Mouse (Mus musculus) v-Abl transformed pro-B cells (cell line): Measurements from ENCODE around the gene Actr1a.

Experiments
- in situ Hi-C, 2 experiments: fragments of 400-800 bp; cut with MboI; formaldehyde crosslinking; loops; one replicate each; pipeline ENCODE4 v1.15.1; 2025; ENCODE audit not compliant: unreplicated experiment in 2 of 2

The Actr1a gene

DNA sequence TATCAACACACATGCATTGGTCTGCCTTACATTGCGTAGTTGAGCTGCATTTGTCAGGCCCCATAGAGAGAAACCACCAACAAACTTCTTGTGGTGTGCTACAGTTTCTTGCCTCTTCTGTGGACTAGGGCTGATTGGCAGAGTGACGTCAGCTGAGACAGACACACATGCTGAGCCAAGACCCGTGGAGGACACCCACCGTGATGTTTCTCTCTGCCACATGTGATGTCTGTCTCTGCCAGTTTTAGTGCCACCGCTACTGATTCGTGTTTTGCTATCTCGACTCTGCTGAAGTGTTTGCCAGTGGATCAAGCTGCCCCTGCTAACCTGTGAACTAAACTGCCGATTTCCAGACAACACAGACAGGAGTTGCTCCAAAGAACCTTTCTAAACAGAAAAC lies 33.4 kb downstream of the Actr1a start:
- in situ Hi-C loops, result no loop called here

DNA sequence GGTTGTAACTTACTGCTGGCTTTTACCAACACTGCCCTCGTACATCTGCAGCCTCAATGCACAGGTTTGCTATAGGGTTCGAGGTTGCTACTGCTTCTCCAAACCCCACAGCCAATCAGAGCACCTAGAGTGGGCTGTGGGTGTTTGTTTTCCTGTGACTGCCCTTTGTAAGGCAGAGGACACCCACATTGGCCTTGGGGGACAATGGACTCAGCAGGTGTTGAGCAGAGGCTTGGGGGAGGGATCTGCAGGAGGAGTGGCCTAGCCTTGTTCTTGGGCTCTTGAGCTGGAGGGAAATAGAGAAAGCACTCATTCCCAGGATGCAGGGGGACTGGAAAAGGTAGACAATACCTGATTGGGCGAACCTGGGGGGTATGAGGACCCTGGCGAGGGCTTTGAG lies 37.2 kb downstream of the Actr1a start:
- in situ Hi-C loops, result no loop called here

DNA sequence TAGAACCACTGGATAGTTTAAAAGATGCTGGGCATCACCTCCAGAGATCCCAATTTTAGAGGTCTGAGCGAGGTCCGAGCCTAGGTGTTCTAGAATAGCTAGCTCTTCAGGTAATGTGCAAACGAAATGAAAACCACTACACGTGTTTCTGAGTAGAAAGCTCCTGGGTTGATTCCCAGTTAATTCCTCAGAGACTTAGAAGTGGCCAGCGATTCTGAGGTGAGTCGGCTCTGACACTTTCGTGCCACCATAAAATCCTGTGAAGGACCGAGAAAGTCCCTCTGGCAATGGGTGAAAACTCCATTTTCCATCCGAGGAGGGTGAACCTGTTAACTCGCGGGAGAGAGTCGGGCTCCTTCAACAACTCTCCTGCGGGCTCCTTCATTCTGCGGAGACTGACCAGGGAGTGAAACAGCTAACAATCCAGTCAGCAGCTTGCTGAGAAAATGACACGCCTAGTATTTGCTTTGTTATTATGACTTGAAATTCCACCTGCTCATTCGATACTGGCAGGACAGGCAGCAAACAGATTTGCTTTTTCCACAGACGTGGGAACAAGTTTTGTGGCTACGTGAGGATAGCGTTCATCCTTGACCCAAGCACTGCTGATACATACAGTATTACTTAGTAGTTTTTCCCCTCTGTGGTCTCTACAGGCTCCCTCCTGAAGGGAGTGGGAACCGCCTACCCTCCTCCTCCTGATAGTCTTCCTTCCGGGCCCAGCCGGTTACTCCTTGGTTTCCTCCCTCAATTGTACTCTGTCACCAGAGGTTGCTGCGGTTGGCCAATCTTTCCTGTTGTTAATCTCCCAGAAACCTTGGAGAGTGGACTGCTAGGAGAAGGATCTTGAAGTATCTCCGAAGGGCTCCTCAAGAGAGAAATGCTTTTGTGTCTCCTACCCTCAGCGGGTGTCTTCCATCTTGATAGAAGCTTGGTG lies 37.9 kb downstream of the Actr1a start:
- in situ Hi-C loops, result no loop called here

GRCm38 (mm10) chr19:46356701-46357138 lies 38.8 kb downstream of the Actr1a start:
- in situ Hi-C loops, result no loop called here

DNA sequence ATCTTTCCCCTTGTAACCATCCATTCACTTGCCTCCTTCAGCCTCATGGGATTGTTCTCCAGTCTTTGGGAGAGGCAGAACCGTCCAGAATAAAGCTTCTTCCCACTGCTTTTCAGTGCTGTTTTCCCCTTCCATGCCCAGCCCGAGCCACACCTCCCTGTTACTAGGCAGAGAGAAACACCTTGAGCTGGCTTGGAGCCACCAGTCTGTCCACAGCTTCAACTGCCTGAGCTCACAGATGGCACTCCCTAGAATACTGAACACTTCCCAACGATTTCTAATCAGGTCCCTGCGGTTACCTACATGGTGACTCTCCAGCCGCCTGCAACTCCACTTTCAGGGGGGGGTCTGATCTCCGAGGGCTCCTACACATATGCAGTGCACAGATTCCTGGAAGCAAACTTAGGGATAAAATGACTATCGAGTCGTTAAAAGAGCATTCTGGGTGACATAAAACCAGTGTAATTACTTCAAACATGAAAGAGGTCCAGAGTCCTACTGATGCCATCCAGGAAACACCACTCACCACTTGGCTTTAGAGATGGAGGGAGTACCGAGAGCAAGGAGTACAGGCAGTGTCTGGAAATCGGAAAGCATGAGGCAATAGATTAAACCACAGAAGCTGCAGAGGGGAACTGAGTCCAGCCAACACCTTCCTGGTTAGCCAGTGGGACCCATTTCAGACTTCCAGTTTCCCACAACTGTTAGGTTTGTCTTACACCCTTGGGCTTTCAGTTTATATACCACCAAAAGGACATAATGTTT lies 45.2 kb downstream of the Actr1a start, which contains the start of gene 2310034G01Rik:
2310034G01Rik (minus strand) TSS at position 135 of the 765 bp plus-strand sequence.
- in situ Hi-C loops, result no loop called here

DNA sequence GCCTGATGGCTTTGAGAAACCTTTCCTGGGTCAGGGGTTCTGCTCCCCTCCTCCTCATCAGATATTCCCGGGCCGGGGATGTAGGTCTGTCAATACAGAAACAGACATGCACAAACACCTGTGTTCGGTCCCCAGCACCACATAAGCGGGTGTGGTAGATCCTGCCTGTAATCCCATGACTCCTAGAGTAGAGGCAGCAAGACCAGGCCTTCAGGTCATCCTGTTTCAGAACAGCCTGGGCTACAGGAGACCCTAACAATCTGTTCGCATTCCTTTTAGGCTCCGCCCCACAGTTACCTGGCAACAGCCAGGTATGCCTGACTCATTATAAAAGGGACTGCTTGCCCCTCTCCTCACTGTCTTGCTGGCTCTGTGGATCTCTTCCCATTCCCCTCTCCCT lies 46.0 kb downstream of the Actr1a start:
- in situ Hi-C loops, result no loop called here

GRCm38 (mm10) chr19:46348761-46349458 lies 46.6 kb downstream of the Actr1a start:
- in situ Hi-C loops, result no loop called here

DNA sequence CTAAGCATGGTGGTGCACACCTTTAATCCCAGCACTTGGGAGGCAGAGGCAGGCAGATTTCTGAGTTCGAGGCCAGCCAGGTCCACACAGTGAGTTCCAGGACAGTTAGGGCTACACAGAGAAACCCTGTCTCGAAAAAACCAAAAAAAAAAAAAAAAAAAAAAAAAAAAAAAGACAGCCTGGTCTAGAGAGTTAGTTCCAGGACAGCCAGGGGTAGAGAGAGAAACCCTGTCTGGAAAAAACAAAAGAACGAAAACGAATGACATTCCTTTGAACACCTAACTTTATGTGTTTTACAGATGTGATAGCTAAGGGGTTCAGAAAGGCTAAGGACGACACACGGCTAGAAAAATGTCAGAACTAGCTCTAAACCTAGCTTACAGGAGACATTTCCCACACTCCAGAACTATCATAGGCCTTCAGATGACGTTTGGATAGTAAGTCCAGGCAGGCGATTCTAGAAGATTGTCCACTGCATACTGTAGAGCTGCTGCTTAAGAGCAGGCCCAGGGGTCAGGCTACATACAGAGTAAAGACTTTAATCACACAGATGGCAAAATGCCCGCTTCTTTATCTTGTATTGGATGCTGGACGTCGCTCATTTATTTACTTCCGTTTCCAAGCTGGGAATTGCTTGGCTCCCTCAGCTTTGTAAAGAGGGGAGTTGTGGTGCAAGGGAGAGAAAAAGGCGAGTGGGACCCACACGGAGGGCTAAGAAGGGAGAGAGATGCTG lies 47.4 kb downstream of the Actr1a start:
- in situ Hi-C loops, result no loop called here

DNA sequence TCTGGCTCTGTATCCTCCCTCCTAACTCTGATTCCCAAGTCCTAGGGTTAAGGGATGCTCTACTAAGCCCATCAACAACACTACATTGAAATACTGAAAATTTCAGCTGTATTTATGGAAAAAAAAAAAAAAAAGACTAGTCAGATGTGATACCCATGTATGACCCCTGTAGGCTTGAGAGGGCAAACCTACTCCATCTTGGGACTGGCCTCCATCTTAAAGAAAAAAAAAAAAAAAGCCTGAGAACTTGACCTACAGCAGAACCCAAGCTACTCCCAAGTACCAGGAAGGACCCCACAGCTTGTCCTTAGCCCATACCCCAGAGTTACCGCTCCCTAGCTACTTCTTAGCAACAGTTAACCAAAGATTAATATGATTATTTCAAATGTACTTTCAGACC lies 48.4 kb downstream of the Actr1a start:
- in situ Hi-C loops, result no loop called here

DNA sequence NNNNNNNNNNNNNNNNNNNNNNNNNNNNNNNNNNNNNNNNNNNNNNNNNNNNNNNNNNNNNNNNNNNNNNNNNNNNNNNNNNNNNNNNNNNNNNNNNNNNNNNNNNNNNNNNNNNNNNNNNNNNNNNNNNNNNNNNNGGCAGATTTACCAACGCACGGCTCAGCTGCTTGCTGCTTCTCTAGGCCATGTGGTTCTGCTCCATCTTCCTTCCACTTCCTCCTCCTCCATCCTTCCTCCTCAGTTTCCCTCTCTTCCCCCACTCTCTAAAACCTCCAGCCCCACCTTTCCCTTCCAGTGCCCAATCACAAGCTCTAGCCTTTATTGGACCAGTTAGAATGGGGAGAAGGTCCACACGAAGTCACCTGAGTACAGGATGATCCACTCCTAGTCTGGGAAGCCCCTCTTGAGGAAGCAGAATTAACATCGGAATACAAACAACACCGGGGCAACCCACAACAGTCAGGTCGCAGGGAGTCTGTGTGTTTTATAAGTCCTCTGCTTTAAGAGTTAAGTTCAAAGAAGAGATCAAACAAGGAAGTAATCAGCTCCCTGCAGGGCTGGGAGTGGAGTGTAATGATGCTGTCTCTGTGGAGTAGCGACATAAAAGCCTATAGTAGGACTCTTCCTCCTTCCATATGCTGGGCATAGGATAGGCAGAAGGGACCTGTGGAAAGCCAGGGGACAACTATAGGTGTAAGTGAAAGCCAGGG lies 50.7 kb downstream of the Actr1a start:
- in situ Hi-C loops, result no loop called here

DNA sequence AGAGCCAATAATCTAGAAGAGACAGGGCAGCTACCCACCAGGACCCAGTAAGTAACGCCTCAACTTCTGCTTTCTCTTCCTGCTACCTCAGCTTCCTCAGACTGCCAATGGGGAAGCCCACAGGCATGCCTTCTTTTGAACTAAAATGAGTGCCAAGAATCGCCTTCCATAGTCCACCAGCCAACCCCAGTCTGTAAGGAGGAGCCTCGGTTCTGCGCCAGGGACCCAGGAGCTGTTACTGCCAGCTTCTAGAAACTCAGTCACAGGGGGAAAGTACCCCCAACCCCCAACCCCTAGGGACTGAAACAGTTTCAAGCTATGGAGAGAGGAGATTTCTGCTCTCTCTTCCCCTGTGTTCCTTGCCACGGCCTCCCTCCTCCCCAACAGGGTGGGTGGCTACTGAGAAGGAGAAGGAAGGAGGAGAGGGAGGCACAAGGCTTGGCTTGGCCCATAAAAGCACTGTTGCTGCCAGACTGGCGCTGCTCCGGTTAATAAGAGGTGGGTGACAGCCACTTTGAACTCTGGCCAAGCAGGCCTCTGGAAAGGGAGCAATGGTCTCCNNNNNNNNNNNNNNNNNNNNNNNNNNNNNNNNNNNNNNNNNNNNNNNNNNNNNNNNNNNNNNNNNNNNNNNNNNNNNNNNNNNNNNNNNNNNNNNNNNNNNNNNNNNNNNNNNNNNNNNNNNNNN lies 56.1 kb downstream of the Actr1a start:
- in situ Hi-C loops, result loop anchor here in 1 of 2 experiments (10.0 kb wide), 1 partner anchor 105 kb away; no protein-coding TSS in a partner anchor

- in situ Hi-C loops, result loop anchor here in 1 of 2 experiments (10.0 kb wide), 1 partner anchor 106 kb away; no protein-coding TSS in a partner anchor
Observed at GRCm38 (mm10) chr19:46338942-46339286, 56.6 kb downstream of the Actr1a start.

GRCm38 (mm10) chr19:46338331-46338936 lies 57.1 kb downstream of the Actr1a start, which contains the start of gene Cuedc2:
Cuedc2 (minus strand) TSS chr19:46338702.
- in situ Hi-C loops, result loop anchor here in 1 of 2 experiments (10.0 kb wide), 1 partner anchor 106 kb away; no protein-coding TSS in a partner anchor

DNA sequence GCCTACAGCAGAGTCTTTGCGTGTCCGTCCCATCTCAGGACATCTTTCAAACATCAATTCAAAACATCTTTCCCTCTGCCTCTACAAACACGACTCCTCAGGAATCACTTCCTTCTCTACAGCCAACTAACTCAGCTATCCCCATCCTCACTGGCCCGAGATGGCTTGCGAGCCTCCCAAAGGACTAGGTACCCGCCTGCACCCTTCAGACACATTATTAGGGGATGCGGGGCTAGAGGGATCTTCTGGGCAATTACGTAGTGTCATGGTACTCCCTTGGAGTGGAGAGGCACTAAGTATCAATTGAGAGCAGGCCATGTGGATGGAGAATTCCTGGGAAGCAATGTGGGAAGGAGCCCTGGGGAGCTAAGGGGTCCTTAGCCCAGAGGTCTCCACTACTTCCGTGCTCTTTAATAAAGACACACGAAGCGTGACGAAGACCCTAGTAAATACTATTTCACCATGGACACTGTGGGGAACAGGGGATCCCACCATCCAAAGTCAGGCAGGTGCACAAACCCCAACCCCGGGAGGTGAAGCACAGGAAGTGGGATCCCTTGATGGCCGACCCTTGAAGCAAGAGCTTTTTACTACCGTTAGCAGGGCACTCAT lies 57.7 kb downstream of the Actr1a start:
- in situ Hi-C loops, result loop anchor here in 1 of 2 experiments (10.0 kb wide), 1 partner anchor 107 kb away; no protein-coding TSS in a partner anchor

- in situ Hi-C loops, result loop anchor here in 1 of 2 experiments (10.0 kb wide), 1 partner anchor 111 kb away; no protein-coding TSS in a partner anchor
Observed at GRCm38 (mm10) chr19:46333906-46334305, 61.6 kb downstream of the Actr1a start.

- in situ Hi-C loops, result loop anchor here in 1 of 2 experiments (10.0 kb wide), 1 partner anchor 112 kb away; no protein-coding TSS in a partner anchor
Observed at GRCm38 (mm10) chr19:46332721-46333339, 62.7 kb downstream of the Actr1a start.

GRCm38 (mm10) chr19:46331936-46332335 lies 63.6 kb downstream of the Actr1a start:
- in situ Hi-C loops, result loop anchor here in 1 of 2 experiments (10.0 kb wide), 1 partner anchor 113 kb away; no protein-coding TSS in a partner anchor
